In the genomic region with DNA sequence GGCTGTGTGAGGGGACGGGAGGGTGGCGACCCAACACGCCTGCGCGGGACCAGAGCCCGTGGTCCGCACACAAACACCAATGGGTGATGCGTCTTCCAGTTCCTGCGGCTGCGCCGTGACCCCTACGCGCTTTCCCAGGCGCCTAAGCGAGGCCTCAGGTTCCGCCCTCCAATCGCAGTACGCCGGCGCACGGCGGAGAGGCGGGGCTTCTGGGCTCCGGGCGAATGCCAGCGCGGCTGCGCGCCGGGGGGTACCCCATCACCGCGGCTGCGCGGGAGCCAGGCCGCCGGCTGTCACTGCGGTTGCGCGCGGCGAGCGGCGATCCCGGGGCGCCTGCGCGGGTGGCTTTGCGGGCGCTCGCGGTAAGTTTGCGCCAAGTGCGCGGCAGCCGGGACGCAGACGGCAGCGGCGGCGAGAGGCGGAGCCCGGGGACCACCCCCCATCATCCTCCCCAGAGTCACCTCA, we compare ENCODE assay signal across 8 mouse cellular contexts. TPM values are rescaled to one million over a fixed set of nuclear protein-coding genes. Genes with fewer than 3 reads are reported as not detected.
DNase-seq lines count a peak whose midpoint lies in the region; ATAC-seq lines count a peak whose summit lies in the region.

Phf12 (plus strand) TSS at position 314 of the 465 bp plus-strand sequence.

- no peaks in the 10 kb centered on the region for H3K9me3 ChIP-seq in forebrain, embryonic 14.5 days (replicated peaks; ENCODE audit: control insufficient read depth, low read length)
- H3K9me3 ChIP-seq in neural tube, embryonic 15.5 days (replicated peaks) = no peaks in the 10 kb centered on the region

- peaks cover 22% of the 10 kb centered on the region for H3K36me3 ChIP-seq in forebrain, embryonic 14.5 days (ENCODE audit: control insufficient read depth, insufficient read depth, low read length)
- H3K36me3 ChIP-seq in neural tube, embryonic 15.5 days = peaks cover 12% of the 10 kb centered on the region

- peak; percentile 100 for DNase-seq in ES-CJ7 (ENCODE audit: low read depth, low spot score)
- DNase-seq in cerebellum, adult 11 months = peak; percentile 100
- DNase-seq in forebrain, embryonic 14.5 days (ENCODE audit: low spot score) = peak; percentile 100
- peak; percentile 100 for DNase-seq in heart, postnatal 14 days
- peak; percentile 100 for DNase-seq in layer of hippocampus, adult 11-12 months (ENCODE audit: low spot score)
- DNase-seq in lung, adult 18-20 months = peak; percentile 100
- DNase-seq in testis, postnatal 14 days (ENCODE audit: low spot score) = peak; percentile 100

- ATAC-seq in forebrain, embryonic 14.5 days = peak; percentile 88
- ATAC-seq in neural tube, embryonic 15.5 days (ENCODE audit: low FRiP score) = peak; percentile 92

- peaks cover 9% of the 10 kb centered on the region for H3K4me1 ChIP-seq in forebrain, embryonic 14.5 days (ENCODE audit: control insufficient read depth, insufficient read depth, low read length)
- peaks cover 31% of the 10 kb centered on the region for H3K4me1 ChIP-seq in neural tube, embryonic 15.5 days

- H3K4me2 ChIP-seq in forebrain, embryonic 14.5 days (ENCODE audit: low read length) = peak within 1 kb of the TSS; percentile 87
- peak within 1 kb of the TSS; percentile 87 for H3K4me2 ChIP-seq in neural tube, embryonic 15.5 days

- no peaks in the 10 kb centered on the region for H3K27me3 ChIP-seq in forebrain, embryonic 14.5 days (replicated peaks; ENCODE audit: control insufficient read depth, insufficient read depth, low read length)
- peaks cover 8% of the 10 kb centered on the region; the same call in 1 of the 2 replicates for H3K27me3 ChIP-seq in neural tube, embryonic 15.5 days (replicated peaks)

- peak within 1 kb of the TSS; percentile 95 for H3K9ac ChIP-seq in forebrain, embryonic 14.5 days (ENCODE audit: low read length)
- peak within 1 kb of the TSS; percentile 94 for H3K9ac ChIP-seq in neural tube, embryonic 15.5 days (replicated peaks)

- H3K27ac ChIP-seq in forebrain, embryonic 14.5 days (ENCODE audit: low read depth, low read length) = peak within 1 kb of the TSS; percentile 97
- peak within 1 kb of the TSS; percentile 98 for H3K27ac ChIP-seq in neural tube, embryonic 15.5 days (replicated peaks)

- H3K4me3 ChIP-seq in forebrain, embryonic 14.5 days (ENCODE audit: low read depth, low read length) = peak within 1 kb of the TSS; percentile 100
- H3K4me3 ChIP-seq in neural tube, embryonic 15.5 days (replicated peaks) = peak within 1 kb of the TSS; percentile 85

- intact Hi-C loops in heart, postnatal 14 days (cut with DNase I) = no loop called here

- under 1% methylated on average over 62 of the region's 62 CpGs for WGBS in forebrain, embryonic 14.5 days
- WGBS in neural tube, embryonic 15.5 days = under 1% methylated on average over 62 of the region's 62 CpGs

RNA-seq across cellular contexts. Expression of gene Phf12, which starts in this region (rescaled TPM):
- polyA plus RNA-seq in forebrain, embryonic 14.5 days (2014; fragmentation: Nextera tagmentation; extraction: Ambion mirVana) = 16.5 and 17.0 TPM in 2 replicates
- 10 to 100 TPM; 28.6 to 34.9 TPM for total RNA-seq in heart, postnatal 14 days (2021)
- 14.6 and 16.9 TPM in 2 replicates for polyA plus RNA-seq in neural tube, embryonic 15.5 days (2015; fragmentation: Nextera tagmentation; extraction: Ambion mirVana)

Comparison
In these comparisons a context has a peak if more than half of its experiments do, and no peak if none do; other contexts are left out.
1. Peak in every context shown above with its lines: DNase-seq, ATAC-seq, H3K4me3 ChIP-seq and H3K27ac ChIP-seq.